Mouse (Mus musculus): ENCODE data around the gene Zfp618. TPM values are rescaled to one million over a fixed set of nuclear protein-coding genes. Genes with fewer than 3 reads are reported as not detected.

The Zfp618 gene
- total and polyA plus RNA-seq, 3 experiments, result not detected

DNA sequence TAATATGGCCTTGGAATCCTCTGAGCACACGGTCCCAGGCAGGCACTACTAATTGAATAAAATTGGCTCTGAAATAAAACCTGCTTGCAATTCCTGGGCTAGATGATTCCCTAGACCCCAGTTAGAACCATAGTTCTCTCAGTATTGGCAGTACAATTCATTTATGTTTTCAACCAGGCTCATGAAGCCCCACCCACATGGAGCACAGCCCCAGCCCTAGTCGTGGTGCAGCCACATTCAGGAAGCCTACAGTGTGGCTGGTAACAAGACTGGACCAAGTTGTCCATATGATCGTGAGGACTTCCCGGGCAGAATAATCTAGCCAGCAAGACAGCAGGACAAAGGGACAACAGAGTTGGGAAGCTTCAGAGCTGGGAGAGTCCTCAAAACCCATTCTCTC is 85.6 kb downstream of the Zfp618 start:
- Histone ChIP-seq H3K9me3 (replicated peaks; ENCODE audit: insufficient read depth, low read length) (no peaks in the 10 kb centered on the region), H3K4me3 (ENCODE audit: control insufficient read depth in 1 of 2, insufficient read depth in 1 of 2, low read depth in 2 of 2, low read length in 2 of 2) (no peak overlapping the region), H3K4me1 (ENCODE audit: control insufficient read depth in 1 of 2, insufficient read depth in 2 of 2, low read length in 2 of 2) (no peaks in the 10 kb centered on the region), H3K9ac (ENCODE audit: control insufficient read depth, low read depth, low read length, poor library complexity, severe bottlenecking) (no peak overlapping the region), H3K27ac (ENCODE audit: control insufficient read depth, low read depth, low read length) (no peak overlapping the region), H3K36me3 (ENCODE audit: control insufficient read depth in 1 of 2, insufficient read depth in 2 of 2, low read length in 2 of 2) (no peaks in the 10 kb centered on the region), H3K79me2 (ENCODE audit: control insufficient read depth, insufficient read depth, low read length, poor library complexity) (no peaks in the 10 kb centered on the region), H3K27me3 (ENCODE audit: control insufficient read depth in 1 of 2, insufficient read depth in 2 of 2, low read length in 2 of 2) (no peaks in the 10 kb centered on the region)
- TF ChIP-seq JUND (IDR thresholded peaks at IDR 0.05; ENCODE audit: low read depth, low read length), result no peak
- TF ChIP-seq ELF1 (IDR thresholded peaks at IDR 0.05; ENCODE audit: low read depth, low read length), result no peak
- no peak for TF ChIP-seq TAL1 (IDR thresholded peaks at IDR 0.05; ENCODE audit: low read length)
- no peak for TF ChIP-seq MAZ (IDR thresholded peaks at IDR 0.05; ENCODE audit: low read depth, low read length)
- TF ChIP-seq SMC3 (IDR thresholded peaks at IDR 0.05; ENCODE audit: low read depth, low read length), result no peak
- no peak for TF ChIP-seq ETS1 (IDR thresholded peaks at IDR 0.05; ENCODE audit: low read depth, low read length)
- TF ChIP-seq CTCF (IDR thresholded peaks at IDR 0.05 in 2 of 3, conservative IDR thresholded peaks at IDR 0.05 in 1 of 3; ENCODE audit: control insufficient read depth in 1 of 3, insufficient read depth in 1 of 3, low read depth in 2 of 3, low read length in 3 of 3, poor library complexity in 1 of 3, severe bottlenecking in 1 of 3), result no peak
- no peak for TF ChIP-seq MYC (IDR thresholded peaks at IDR 0.05; ENCODE audit: low read depth, low read length)
- TF ChIP-seq E2F4 (IDR thresholded peaks at IDR 0.05; ENCODE audit: borderline replicate concordance, low read depth, low read length), result no peak
- TF ChIP-seq UBTF (IDR thresholded peaks at IDR 0.05; ENCODE audit: borderline replicate concordance, insufficient read depth, low read depth, low read length), result no peak
- DNase-seq (ENCODE audit: low read depth, low spot score), result no peak

GRCm38 (mm10) chr4:63051940-63052661 is 86.7 kb downstream of the Zfp618 start:
- no peaks in the 10 kb centered on the region for H3K4me1 ChIP-seq (ENCODE audit: control insufficient read depth in 1 of 2, insufficient read depth in 2 of 2, low read length in 2 of 2)
- H3K9ac ChIP-seq (ENCODE audit: control insufficient read depth, low read depth, low read length, poor library complexity, severe bottlenecking), result no peak overlapping the region
- H3K9me3 ChIP-seq (replicated peaks; ENCODE audit: insufficient read depth, low read length), result no peaks in the 10 kb centered on the region
- no peak overlapping the region for H3K4me3 ChIP-seq (ENCODE audit: control insufficient read depth in 1 of 2, insufficient read depth in 1 of 2, low read depth in 2 of 2, low read length in 2 of 2)
- H3K27ac ChIP-seq (ENCODE audit: control insufficient read depth, low read depth, low read length), result no peak overlapping the region
- no peak for DNase-seq (ENCODE audit: low read depth, low spot score)
- TF ChIP-seq RAD21 (IDR thresholded peaks at IDR 0.05; ENCODE audit: low read depth, low read length) (no peak), HCFC1 (IDR thresholded peaks at IDR 0.05; ENCODE audit: low read depth, low read length) (no peak), MAFK (IDR thresholded peaks at IDR 0.05; ENCODE audit: borderline replicate concordance, low read depth, low read length) (no peak), BHLHE40 (IDR thresholded peaks at IDR 0.05; ENCODE audit: borderline replicate concordance, low read depth, low read length) (no peak), KAT2A (conservative IDR thresholded peaks at IDR 0.05; ENCODE audit: low read depth, low read length) (no peak), ZNF384 (IDR thresholded peaks at IDR 0.05; ENCODE audit: low read depth, low read length) (no peak), ZMIZ1 (IDR thresholded peaks at IDR 0.05; ENCODE audit: low read depth, low read length) (no peak), ETS1 (IDR thresholded peaks at IDR 0.05; ENCODE audit: low read depth, low read length) (no peak), MAX (IDR thresholded peaks at IDR 0.05; ENCODE audit: low read length) (no peak), GATA1 (IDR thresholded peaks at IDR 0.05; ENCODE audit: low read depth, low read length) (no peak), RCOR1 (IDR thresholded peaks at IDR 0.05; ENCODE audit: low read depth, low read length) (no peak), POLR2AphosphoS5 (IDR thresholded peaks at IDR 0.05; ENCODE audit: borderline replicate concordance, low read depth, low read length) (no peak), MYC (IDR thresholded peaks at IDR 0.05; ENCODE audit: low read depth, low read length) (no peak), UBTF (IDR thresholded peaks at IDR 0.05; ENCODE audit: borderline replicate concordance, insufficient read depth, low read depth, low read length) (no peak), NRF1 (IDR thresholded peaks at IDR 0.05; ENCODE audit: insufficient read depth, low read depth, low read length, poor library complexity, severe bottlenecking) (no peak), ZKSCAN1 (IDR thresholded peaks at IDR 0.05; ENCODE audit: low read depth, low read length) (no peak), CHD1 (IDR thresholded peaks at IDR 0.05; ENCODE audit: low read depth, low read length) (no peak), EP300 (IDR thresholded peaks at IDR 0.05; ENCODE audit: low read depth in 1 of 2, low read length in 2 of 2) (no peak), CHD2 (IDR thresholded peaks at IDR 0.05; ENCODE audit: low read length) (no peak), SIN3A (IDR thresholded peaks at IDR 0.05; ENCODE audit: low read length) (no peak)
- no peaks in the 10 kb centered on the region for H3K79me2 ChIP-seq (ENCODE audit: control insufficient read depth, insufficient read depth, low read length, poor library complexity)
- no peaks in the 10 kb centered on the region for H3K27me3 ChIP-seq (ENCODE audit: control insufficient read depth in 1 of 2, insufficient read depth in 2 of 2, low read length in 2 of 2)
- no peaks in the 10 kb centered on the region for H3K36me3 ChIP-seq (ENCODE audit: control insufficient read depth in 1 of 2, insufficient read depth in 2 of 2, low read length in 2 of 2)

Measured in MEL (cell line).